In genomic region chr4:150085366-150085765, GRCm38 (mm10) we compare ENCODE assay signal across 11 mouse cellular contexts. TPM values are rescaled to one million over a fixed set of nuclear protein-coding genes. Genes with fewer than 3 reads are reported as not detected.
DNase-seq lines count a peak whose midpoint lies in the region; ATAC-seq and TF ChIP-seq lines count a peak whose summit lies in the region.
"Had no signal": no experiment of that assay in that cellular context is flagged by ENCODE, and none has a peak within 500 bp of the region (broad histone marks: within the 10 kb centered on the region; RNA-seq: fewer than 3 reads in every experiment).

No protein-coding gene starts in this region.

- no peak for TF ChIP-seq POLR2A in cortical plate, adult 2 months (IDR thresholded peaks at IDR 0.05; ENCODE audit: extremely low read depth, insufficient read depth, low read length)

- 70% methylated on average over 4 of the region's 4 CpGs for WGBS in heart, embryonic 12.5 days

- no peak overlapping the region for H3K9ac ChIP-seq in heart, embryonic 12.5 days

- TF ChIP-seq CTCF in left cerebral cortex, adult 2 months (IDR thresholded peaks at IDR 0.05): peak; percentile 8; the same call in 1 of the 2 replicates
- 0 out of 2 replicates have a peak, but pooled peaks have one; percentile 14 for TF ChIP-seq CTCF in cortical plate, adult 2 months (IDR thresholded peaks at IDR 0.05; ENCODE audit: extremely low read depth, insufficient read depth, low read length)

- no peak overlapping the region for H3K27ac ChIP-seq in left cerebral cortex, adult 2 months
- H3K27ac ChIP-seq in cortical plate, adult 2 months (ENCODE audit: insufficient read depth, low read length): no peak overlapping the region
- no peak overlapping the region for H3K27ac ChIP-seq in heart, embryonic 12.5 days (ENCODE audit: poor library complexity, severe bottlenecking)

- no peak for ATAC-seq in heart, embryonic 12.5 days (ENCODE audit: insufficient number of reproducible peaks, low FRiP score)

- H3K9me3 ChIP-seq in heart, embryonic 12.5 days (replicated peaks): peaks cover 6% of the 10 kb centered on the region; the same call in 1 of the 2 replicates

- H3K4me3 ChIP-seq in left cerebral cortex, adult 2 months: no peak overlapping the region
- H3K4me3 ChIP-seq in cortical plate, adult 2 months (ENCODE audit: insufficient read depth, low read length): no peak overlapping the region
- no peak overlapping the region for H3K4me3 ChIP-seq in heart, embryonic 12.5 days

- no peaks in the 10 kb centered on the region for H3K4me1 ChIP-seq in cortical plate, adult 2 months (ENCODE audit: control insufficient read depth, insufficient read depth, low read length)
- peaks cover 30% of the 10 kb centered on the region for H3K4me1 ChIP-seq in heart, embryonic 12.5 days (replicated peaks)

- no peak overlapping the region for H3K4me2 ChIP-seq in heart, embryonic 12.5 days

- H3K36me3 ChIP-seq in heart, embryonic 12.5 days: no peaks in the 10 kb centered on the region

- no peak for DNase-seq in left cerebral cortex, adult 2 months (ENCODE audit: extremely low spot score in 1 of 2, low spot score in 2 of 2)
- no peak for DNase-seq in left cerebral cortex, postnatal 36 days (ENCODE audit: low spot score in 2 of 2)
- DNase-seq in B cell, adult 2 months: peak; percentile 40 to 44
- DNase-seq in ES-CJ7 (ENCODE audit: low read depth, low spot score): peak; percentile 87
- DNase-seq in cerebellum, adult 18-20 months: no peak
- DNase-seq: heart, postnatal 4 days; kidney, adult 8-10 months; right cerebral cortex, postnatal 4 days had no signal

- intact Hi-C loops in left cerebral cortex, adult 2 months (cut with DNase I): no loop called here
- intact Hi-C loops in left cerebral cortex, postnatal 36 days (cut with DNase I): no loop called here

- H3K27me3 ChIP-seq in heart, embryonic 12.5 days (replicated peaks): peaks cover 6% of the 10 kb centered on the region; the same call in 1 of the 2 replicates

RNA-seq across cellular contexts. Expression of gene Gpr157, which starts 1.8 kb away (rescaled TPM):
- total RNA-seq in left cerebral cortex, adult 2 months (2021): 1 to 10 TPM; 1.5 TPM
- total RNA-seq in left cerebral cortex, postnatal 36 days (2021): 1 to 10 TPM; 1.5 to 1.6 TPM
- 1.9 and 2.0 TPM in 2 replicates for polyA plus RNA-seq in cortical plate, adult 2 months (2012; rRNA removed)
- 2.1 and 2.2 TPM in 2 replicates for polyA plus RNA-seq in heart, embryonic 12.5 days (2016; fragmentation: Nextera tagmentation; extraction: Ambion mirVana)

RNA-seq across cellular contexts. Expression of gene Slc2a5, which starts 33.7 kb away (rescaled TPM):
- total RNA-seq in left cerebral cortex, adult 2 months (2021): 1 to 10 TPM; 4.5 to 4.7 TPM
- total RNA-seq in left cerebral cortex, postnatal 36 days (2021): 1 to 10 TPM; 6.3 to 7.3 TPM
- 9.3 and 10.1 TPM in 2 replicates for polyA plus RNA-seq in cortical plate, adult 2 months (2012; rRNA removed)
- 1.2 and 1.7 TPM in 2 replicates for polyA plus RNA-seq in heart, embryonic 12.5 days (2016; fragmentation: Nextera tagmentation; extraction: Ambion mirVana)
- total RNA-seq: megakaryocyte progenitor cell, adult 5-6 weeks had no signal

Comparison
In these comparisons a context has a peak if more than half of its experiments do, and no peak if none do; other contexts are left out.
1. DNase-seq: peak in B cell, adult 2 months (2 of 2) and ES-CJ7 (single experiment); none in left cerebral cortex, adult 2 months (0 of 2), left cerebral cortex, postnatal 36 days (0 of 2) and cerebellum, adult 18-20 months (0 of 2).